Mouse (Mus musculus) intestine, embryonic 14.5 days (tissue): ENCODE measurements around the gene Ptch1. TPM values are rescaled to one million over a fixed set of nuclear protein-coding genes. Genes with fewer than 3 reads are reported as not detected.

Experiments
- ATAC-seq: fragments of 200-750 bp; cut with Nextera tagmentation; replicated peaks from 2 replicates; pipeline ENCODE4 v1.8.0; 2017; ENCODE audit warnings: low read depth, moderate number of reproducible peaks, moderate TSS enrichment, moderate library complexity; ENCODE audit not compliant: low FRiP score, low TSS enrichment
- DNase-seq: peaks from one replicate; pipeline ENCODE4 v3.0.0-alpha.2; 2018; ENCODE audit warnings: low spot score
- H3K27ac ChIP-seq: fragments of 300-500 bp; sonication (generic); 2 replicates; pipeline ENCODE4 v1.5.1; 2014; ENCODE audit warnings: low read depth, mild to moderate bottlenecking, control low read depth
- H3K27me3 ChIP-seq: fragments of 300-500 bp; sonication (generic); replicated peaks from 2 replicates; pipeline ENCODE4 v1.6.1; 2014; ENCODE audit warnings: low read length, control low read depth; ENCODE audit not compliant: control insufficient read depth, insufficient read depth
- H3K36me3 ChIP-seq: fragments of 300-500 bp; sonication (generic); 2 replicates; pipeline ENCODE4 v1.6.1; 2014; ENCODE audit warnings: low read length, control low read depth; ENCODE audit not compliant: control insufficient read depth, insufficient read depth
- H3K4me1 ChIP-seq: fragments of 300-500 bp; sonication (generic); replicated peaks from 2 replicates; pipeline ENCODE4 v1.6.1; 2014; ENCODE audit warnings: low read length, control low read depth, mixed read lengths; ENCODE audit not compliant: control insufficient read depth, insufficient read depth
- H3K4me2 ChIP-seq: fragments of 300-500 bp; sonication (generic); 2 replicates; pipeline ENCODE4 v1.6.1; 2014; ENCODE audit warnings: low read length
- H3K4me3 ChIP-seq: fragments of 300-500 bp; sonication (generic); 2 replicates; pipeline ENCODE4 v1.5.1; 2014; ENCODE audit warnings: low read depth, low read length, control low read depth, mixed read lengths
- H3K9ac ChIP-seq: fragments of 300-500 bp; sonication (generic); 2 replicates; pipeline ENCODE4 v1.6.1; 2014; ENCODE audit warnings: mild to moderate bottlenecking, low read length
- H3K9me3 ChIP-seq: fragments of 300-500 bp; sonication (generic); 2 replicates; pipeline ENCODE4 v1.6.1; 2016; ENCODE audit warnings: low read length, control low read depth; ENCODE audit not compliant: control insufficient read depth
- WGBS: fragments of 180-500 bp; shearing (Covaris S2); extraction: QIAGEN DNeasy Blood & Tissue Kit; methylation state at CpG from one replicate; pipeline ENCODE4 v1.1.7; 2014; 5-methylcytosine and 5-hydroxymethylcytosine counted together
- polyA plus RNA-seq: library from polyadenylated mRNA; unstranded; fragments of >200 nt; fragmentation: Nextera tagmentation; extraction: Ambion mirVana; gene quantifications from 2 replicates; pipeline ENCODE4 v1.2.1, GENCODE M21; 2014

The Ptch1 gene
- polyA plus RNA-seq, 1 experiment from 2014 or later = 62.8 TPM

- DNase-seq = peak; percentile 67
- Histone ChIP-seq H3K27me3 (no peaks in the 10 kb centered on the region), H3K36me3 (peaks cover 86% of the 10 kb centered on the region), H3K4me3 (no peak overlapping the region), H3K27ac (peak overlapping the region; percentile 91), H3K9me3 (no peaks in the 10 kb centered on the region), H3K4me1 (peaks cover 68% of the 10 kb centered on the region), H3K9ac (0 out of 2 replicates have a peak overlapping the region, but pooled peaks have one; percentile 7), H3K4me2 (peak overlapping the region; percentile 25)
- peak; percentile 45 for ATAC-seq
- WGBS = 28% methylated on average over 25 of the region's 25 CpGs
Observed at GRCm38 (mm10) chr13:63524608-63525570, 48.5 kb downstream of the Ptch1 start.

DNA sequence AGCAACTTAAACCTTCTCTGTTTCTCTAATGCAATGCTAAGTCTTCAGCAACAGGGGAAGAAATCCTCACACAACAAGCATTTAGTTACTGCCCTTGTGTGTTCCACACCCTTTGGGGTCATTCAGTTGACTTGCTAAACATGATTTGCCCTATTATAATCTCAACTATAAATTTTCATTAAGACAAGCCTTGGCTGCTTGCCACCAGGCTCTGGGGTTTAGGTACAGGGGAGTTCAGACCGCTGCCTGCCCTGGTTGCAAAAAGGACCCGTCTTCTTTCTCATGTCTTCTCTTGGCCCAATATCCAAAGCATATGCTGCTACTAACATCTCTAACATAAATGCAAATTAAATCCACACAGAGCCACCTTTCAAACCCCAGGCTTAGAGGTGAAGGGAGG lies 49.3 kb downstream of the Ptch1 start:
- peaks cover 61% of the 10 kb centered on the region for H3K4me1 ChIP-seq
- no peak overlapping the region for H3K4me3 ChIP-seq
- H3K9me3 ChIP-seq = no peaks in the 10 kb centered on the region
- WGBS = 27% methylated on average over 2 of the region's 2 CpGs
- no peaks in the 10 kb centered on the region for H3K27me3 ChIP-seq
- H3K27ac ChIP-seq = peak overlapping the region; percentile 91
- no peak overlapping the region for H3K4me2 ChIP-seq
- DNase-seq (no peak), ATAC-seq (no peak)
- H3K36me3 ChIP-seq = peaks cover 86% of the 10 kb centered on the region
- no peak overlapping the region for H3K9ac ChIP-seq

- H3K4me3 ChIP-seq = no peak overlapping the region
- H3K4me2 ChIP-seq = no peak overlapping the region
- H3K9me3 ChIP-seq = no peaks in the 10 kb centered on the region
- ATAC-seq (peak; percentile 23), DNase-seq (peak; percentile 69)
- no peaks in the 10 kb centered on the region for H3K27me3 ChIP-seq
- H3K36me3 ChIP-seq = peaks cover 92% of the 10 kb centered on the region
- peaks cover 48% of the 10 kb centered on the region for H3K4me1 ChIP-seq
- H3K9ac ChIP-seq = no peak overlapping the region
- 16% methylated on average over 10 of the region's 10 CpGs for WGBS
- H3K27ac ChIP-seq = peak overlapping the region; percentile 91
Observed at GRCm38 (mm10) chr13:63522832-63523231, 50.6 kb downstream of the Ptch1 start.

GRCm38 (mm10) chr13:63520110-63520509 lies 53.3 kb downstream of the Ptch1 start:
- no peaks in the 10 kb centered on the region for H3K27me3 ChIP-seq
- ATAC-seq (no peak), DNase-seq (no peak)
- H3K4me3 ChIP-seq = no peak overlapping the region
- peaks cover 29% of the 10 kb centered on the region for H3K4me1 ChIP-seq
- WGBS = 78% methylated on average over 6 of the region's 6 CpGs
- H3K4me2 ChIP-seq = no peak overlapping the region
- H3K36me3 ChIP-seq = peaks cover 93% of the 10 kb centered on the region
- H3K9ac ChIP-seq = no peak overlapping the region
- no peaks in the 10 kb centered on the region for H3K9me3 ChIP-seq
- H3K27ac ChIP-seq = no peak overlapping the region

DNA sequence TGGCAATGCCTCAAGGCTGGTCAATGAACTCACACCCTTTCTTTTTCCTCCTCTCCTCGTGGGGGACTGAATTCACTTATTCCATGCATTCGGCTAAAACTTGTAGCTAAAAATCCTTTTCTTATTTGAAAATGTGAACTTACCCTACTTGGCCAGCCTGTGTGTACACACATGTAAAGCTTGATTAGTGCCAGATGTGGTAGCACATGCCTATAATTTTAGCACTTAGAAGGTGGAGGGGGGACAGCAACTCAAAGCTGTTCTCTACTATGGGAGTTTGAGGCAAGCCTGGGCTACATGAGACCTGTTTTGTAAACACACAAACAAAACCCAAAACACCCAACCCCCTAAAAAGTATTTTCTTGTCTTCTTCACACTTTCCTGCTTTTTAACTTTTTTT lies 56.9 kb downstream of the Ptch1 start:
- Histone ChIP-seq H3K27me3 (no peaks in the 10 kb centered on the region), H3K27ac (peak overlapping the region; percentile 70; the same call in 1 of the 2 replicates), H3K9me3 (no peaks in the 10 kb centered on the region), H3K4me1 (peaks cover 18% of the 10 kb centered on the region), H3K9ac (no peak overlapping the region), H3K36me3 (peaks cover 93% of the 10 kb centered on the region), H3K4me2 (no peak overlapping the region), H3K4me3 (no peak overlapping the region)
- WGBS = 52% methylated on average over 2 of the region's 2 CpGs
- DNase-seq = no peak
- ATAC-seq = no peak

DNA sequence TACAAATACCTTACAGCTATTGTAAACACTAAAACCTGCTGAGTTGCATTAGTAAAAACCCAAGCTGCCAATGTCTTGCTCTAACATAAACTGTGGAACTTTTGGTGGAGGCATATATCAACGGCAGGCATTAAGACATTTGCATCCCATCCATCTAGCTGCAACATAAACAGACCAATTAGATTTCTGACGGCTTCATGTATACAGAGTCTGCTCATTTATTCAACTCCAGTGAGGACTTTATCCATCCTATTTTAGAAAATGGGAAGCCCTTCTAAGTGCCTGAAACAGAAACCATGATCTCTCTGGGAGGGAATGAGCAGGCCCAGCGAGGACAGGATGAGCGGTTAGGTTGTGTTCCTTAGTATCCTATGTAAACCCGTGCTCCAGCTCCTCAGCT lies 57.9 kb downstream of the Ptch1 start:
- ATAC-seq (peak; percentile 61), DNase-seq (no peak)
- Histone ChIP-seq H3K27me3 (no peaks in the 10 kb centered on the region), H3K4me3 (no peak overlapping the region), H3K9ac (no peak overlapping the region), H3K27ac (peak overlapping the region; percentile 79; the same call in 1 of the 2 replicates), H3K4me2 (no peak overlapping the region), H3K4me1 (peaks cover 18% of the 10 kb centered on the region), H3K36me3 (peaks cover 97% of the 10 kb centered on the region), H3K9me3 (no peaks in the 10 kb centered on the region)
- whole genome bisulfite sequencing = 36% methylated on average over 5 of the region's 5 CpGs

GRCm38 (mm10) chr13:63514931-63515360 lies 58.5 kb downstream of the Ptch1 start:
- Histone ChIP-seq H3K36me3 (peaks cover 97% of the 10 kb centered on the region), H3K27me3 (no peaks in the 10 kb centered on the region), H3K4me2 (no peak overlapping the region), H3K9ac (no peak overlapping the region), H3K4me1 (peaks cover 18% of the 10 kb centered on the region), H3K27ac (peak overlapping the region; percentile 79), H3K4me3 (no peak overlapping the region), H3K9me3 (no peaks in the 10 kb centered on the region)
- ATAC-seq = peak; percentile 51
- no peak for DNase-seq
- 40% methylated on average over 8 of the region's 8 CpGs for WGBS

- DNase-seq = no peak
- no peaks in the 10 kb centered on the region for H3K9me3 ChIP-seq
- peaks cover 18% of the 10 kb centered on the region for H3K4me1 ChIP-seq
- no peak overlapping the region for H3K4me3 ChIP-seq
- WGBS = 70% methylated on average over 26 of the region's 26 CpGs
- H3K27ac ChIP-seq = no peak overlapping the region
- H3K36me3 ChIP-seq = peaks cover 94% of the 10 kb centered on the region
- H3K9ac ChIP-seq = no peak overlapping the region
- H3K27me3 ChIP-seq = no peaks in the 10 kb centered on the region
- H3K4me2 ChIP-seq = no peak overlapping the region
- ATAC-seq = no peak
Observed at GRCm38 (mm10) chr13:63513374-63514098, 59.9 kb downstream of the Ptch1 start.
